Mouse (Mus musculus) urinary bladder, postnatal 36 days (tissue): ENCODE measurements around the gene Pam16.
"Not testable (repeated sequence)": the region's sequence is repeated elsewhere in the genome, so short reads cannot be mapped to it uniquely, and the experiment has no call there.

ENCODE experiments used
- DNase-seq, 2 experiments: peaks; one replicate each; pipeline ENCODE4 v3.0.0; 2022; ENCODE audit warnings: low spot score in 2 of 2, mixed read lengths in 1 of 2

The Pam16 gene

DNA sequence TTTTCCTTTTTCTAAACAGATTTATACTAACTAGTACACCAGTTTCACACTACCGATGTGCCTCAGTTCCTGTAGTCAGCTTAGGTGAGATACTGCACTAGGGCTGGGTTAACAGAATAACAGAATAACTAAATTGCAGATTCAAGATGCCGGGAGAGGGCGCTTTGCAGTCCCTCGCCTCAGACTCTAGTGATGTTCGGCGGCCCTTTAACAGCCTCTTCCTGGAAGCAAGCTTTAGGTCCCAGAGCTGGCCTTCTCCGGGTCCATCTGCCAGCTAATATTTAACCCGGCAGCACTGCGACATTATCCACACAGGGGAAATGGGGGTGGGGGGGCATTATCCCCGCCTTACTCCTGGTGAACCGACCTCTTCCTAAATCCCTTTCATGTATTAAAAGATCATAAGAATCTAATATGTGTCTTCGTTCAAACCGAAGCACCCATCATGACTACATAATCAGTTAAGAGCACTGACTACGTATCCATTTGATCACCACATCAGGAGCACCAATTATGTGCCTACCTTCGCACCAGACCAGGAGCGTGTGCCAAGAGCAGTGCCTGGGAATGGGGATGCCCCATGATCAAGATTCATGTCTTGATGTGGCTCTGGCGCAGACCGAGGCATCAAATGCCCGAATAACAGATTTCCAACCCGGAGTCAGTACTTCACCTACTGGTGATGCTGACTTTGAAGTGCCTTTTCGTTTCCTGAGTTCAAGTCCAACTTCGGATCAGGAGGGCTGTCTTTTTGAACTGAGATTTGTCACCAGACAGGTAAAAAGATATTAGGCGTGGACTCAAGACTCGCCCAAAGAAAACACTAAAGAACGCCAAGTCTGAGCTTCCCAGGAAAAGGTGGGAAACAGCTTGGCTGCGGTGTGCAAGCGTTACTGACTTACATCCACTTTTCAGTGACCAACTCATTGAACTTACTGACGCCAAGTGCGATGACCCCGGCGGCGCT lies 31.6 kb downstream of the Pam16 start:
- DNase-seq = peak in 1 of 2 experiments; percentile 43

DNA sequence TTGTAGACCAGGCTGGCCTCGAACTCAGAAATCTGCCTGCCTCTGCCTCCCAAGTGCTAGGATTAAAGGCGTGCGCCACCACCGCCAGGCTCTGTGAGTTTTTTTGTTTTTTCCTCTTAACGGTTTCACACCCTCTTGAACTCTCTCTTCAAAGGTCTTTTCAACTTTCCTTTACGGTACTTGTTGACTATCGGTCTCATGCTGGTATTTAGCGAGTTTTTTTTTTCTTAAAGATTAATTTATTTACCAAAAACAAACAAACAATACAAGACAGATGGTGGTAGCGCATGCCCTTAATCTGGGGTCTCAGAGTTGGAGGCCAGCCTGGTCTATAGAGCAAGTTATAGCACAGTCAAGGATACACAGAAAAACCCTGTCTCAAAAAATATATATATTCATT lies 34.6 kb downstream of the Pam16 start:
- DNase-seq = no peak

GRCm38 (mm10) chr16:4587516-4588210 lies 37.1 kb downstream of the Pam16 start:
- DNase-seq = no peak

DNA sequence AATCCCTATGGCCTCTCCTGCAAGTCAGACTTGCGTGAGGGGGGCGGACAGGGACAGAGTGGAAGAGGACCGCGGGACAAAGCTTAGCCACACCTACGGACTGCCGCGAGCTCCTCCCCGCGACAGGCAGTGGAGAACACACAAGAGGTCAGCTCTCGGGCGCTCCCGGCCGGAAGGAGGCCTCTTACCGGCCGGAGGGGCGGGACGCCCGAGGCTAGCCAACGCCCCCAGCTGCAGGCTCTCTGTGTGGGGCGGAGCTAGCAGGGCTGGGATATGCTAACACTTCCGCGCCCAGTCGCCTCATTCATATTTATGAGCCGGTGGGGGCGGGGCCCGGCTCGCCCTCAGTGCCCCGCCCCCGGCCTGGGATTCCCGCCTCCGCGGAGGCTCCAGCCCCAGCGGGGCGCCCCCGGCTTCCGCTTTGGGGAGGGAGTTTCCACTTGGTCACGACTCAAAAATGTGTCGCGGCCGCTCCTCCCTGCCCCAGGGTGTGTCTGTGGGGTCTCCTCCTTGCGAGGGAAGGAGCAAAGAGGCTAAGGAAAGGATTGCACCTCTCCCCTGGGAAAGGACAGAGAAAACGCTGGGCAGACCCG lies 38.2 kb downstream of the Pam16 start:
- DNase-seq = peak; percentile 95 to 97

GRCm38 (mm10) chr16:4585642-4586530 lies 38.9 kb downstream of the Pam16 start:
- no peak for DNase-seq

- no peak for DNase-seq
Measured at GRCm38 (mm10) chr16:4584438-4584837, 40.4 kb downstream of the Pam16 start.

- no peak for DNase-seq
Measured at GRCm38 (mm10) chr16:4583807-4584206, 41.0 kb downstream of the Pam16 start.

- DNase-seq = not testable (repeated sequence)
Measured at GRCm38 (mm10) chr16:4581179-4581578, 43.6 kb downstream of the Pam16 start.

DNA sequence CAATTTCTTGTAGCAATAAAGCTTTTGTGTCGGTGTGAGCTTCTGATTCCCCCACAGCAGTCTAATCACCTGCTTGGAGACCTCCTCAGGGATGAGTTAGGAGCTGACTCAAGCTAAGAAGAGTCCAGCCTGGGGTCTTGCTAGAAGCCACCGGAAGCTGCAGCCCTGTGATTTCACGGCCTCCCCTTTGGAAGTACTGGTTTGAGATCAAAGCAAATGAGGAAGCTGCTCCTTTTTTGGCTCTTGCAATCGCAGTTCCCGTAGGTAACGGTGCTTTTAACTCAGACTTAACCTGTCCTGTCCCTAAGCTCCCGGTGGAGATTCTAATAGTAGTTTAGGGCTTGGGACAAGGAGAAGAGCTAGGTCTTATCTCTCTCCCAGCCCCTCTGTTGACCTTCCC lies 46.2 kb downstream of the Pam16 start:
- DNase-seq = no peak

DNA sequence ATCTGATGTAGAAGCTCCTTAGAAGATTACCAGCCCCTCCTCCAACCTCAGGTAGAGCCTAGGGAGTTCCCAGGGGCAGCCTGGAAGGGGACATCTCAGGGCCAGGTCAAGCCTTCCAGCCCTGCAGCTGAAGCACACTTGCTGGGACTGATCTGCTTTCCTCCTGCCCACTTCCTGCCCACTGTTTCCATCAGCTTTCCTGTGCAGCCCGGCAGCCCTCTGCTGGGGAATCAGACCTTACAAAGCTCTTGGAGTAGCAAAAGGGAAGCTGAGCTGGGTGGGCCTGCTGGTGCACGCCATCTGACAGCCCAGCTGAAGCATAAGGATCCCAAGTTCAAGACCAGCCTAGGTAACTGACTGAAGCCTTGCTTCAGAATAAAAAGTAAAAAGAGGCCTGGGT lies 47.9 kb downstream of the Pam16 start:
- no peak for DNase-seq

DNA sequence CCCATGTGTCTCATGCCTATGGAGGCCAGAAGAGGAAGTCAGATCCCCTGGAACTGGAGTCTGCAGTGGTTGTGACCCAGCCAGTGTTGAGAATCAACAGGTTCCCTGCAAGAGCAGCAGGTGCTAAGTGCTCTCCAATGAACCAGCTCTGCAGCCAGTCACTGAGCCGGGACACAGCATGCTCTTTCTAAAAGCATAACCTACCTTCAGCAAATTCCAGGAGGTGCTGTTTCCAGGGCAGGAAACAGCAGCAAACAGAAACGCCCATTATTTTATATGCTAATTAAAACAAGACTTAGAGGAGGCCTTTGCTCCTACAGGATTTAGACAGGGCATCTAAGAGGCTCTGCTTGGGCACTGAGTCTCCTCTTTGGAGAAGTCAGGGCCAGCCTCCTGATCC lies 48.8 kb downstream of the Pam16 start:
- DNase-seq = no peak

GRCm38 (mm10) chr16:4570737-4571136 lies 54.1 kb downstream of the Pam16 start:
- DNase-seq = no peak

- DNase-seq = peak; percentile 73 to 83
Measured at GRCm38 (mm10) chr16:4567912-4568311, 56.9 kb downstream of the Pam16 start.
